Mouse (Mus musculus): Measurements from ENCODE around the gene Slc12a8. TPM values are rescaled to one million over a fixed set of nuclear protein-coding genes. Genes with fewer than 3 reads are reported as not detected.

The Slc12a8 gene
- polyA plus RNA-seq, 1 experiment: 54.9 TPM

DNA sequence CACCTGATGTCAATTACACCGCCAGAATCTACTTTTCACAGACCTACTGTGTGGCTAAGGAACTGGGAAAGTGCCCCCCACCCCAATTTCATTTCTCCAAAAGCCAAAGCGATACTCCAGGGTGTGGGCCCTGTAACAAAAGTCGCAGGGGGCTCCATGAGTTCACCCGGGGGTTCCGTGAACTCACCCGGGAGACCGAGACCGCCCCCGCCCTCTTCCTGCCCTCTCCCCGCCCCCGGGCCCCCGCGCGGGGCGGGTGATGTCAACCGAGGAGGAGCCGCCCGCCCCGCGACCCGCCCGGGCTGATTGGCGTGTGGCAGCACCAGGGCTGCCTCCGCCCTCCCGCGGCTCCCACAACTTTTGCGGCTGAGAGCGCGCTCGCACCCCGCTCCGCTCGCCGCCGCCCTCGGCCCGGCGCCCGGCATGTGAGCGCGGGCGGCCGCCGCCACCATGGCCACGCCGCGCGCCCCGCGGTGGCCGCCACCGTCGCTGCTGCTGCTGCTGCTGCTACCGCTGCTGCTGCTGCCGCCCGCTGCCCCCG, 167.1 kb downstream of the Slc12a8 start, which contains the start of gene Heg1:
Gene Heg1 (plus strand): TSS at position 209 of the 541 bp plus-strand sequence.
- no peak for DNase-seq (ENCODE audit: low read depth, low spot score)
- WGBS: 2% methylated on average over 46 of the region's 57 CpGs

- WGBS: 3% methylated on average over 46 of the region's 46 CpGs
- DNase-seq (ENCODE audit: low read depth, low spot score): no peak
Observed at GRCm38 (mm10) chr16:33684703-33685701, 167.9 kb downstream of the Slc12a8 start.

DNA sequence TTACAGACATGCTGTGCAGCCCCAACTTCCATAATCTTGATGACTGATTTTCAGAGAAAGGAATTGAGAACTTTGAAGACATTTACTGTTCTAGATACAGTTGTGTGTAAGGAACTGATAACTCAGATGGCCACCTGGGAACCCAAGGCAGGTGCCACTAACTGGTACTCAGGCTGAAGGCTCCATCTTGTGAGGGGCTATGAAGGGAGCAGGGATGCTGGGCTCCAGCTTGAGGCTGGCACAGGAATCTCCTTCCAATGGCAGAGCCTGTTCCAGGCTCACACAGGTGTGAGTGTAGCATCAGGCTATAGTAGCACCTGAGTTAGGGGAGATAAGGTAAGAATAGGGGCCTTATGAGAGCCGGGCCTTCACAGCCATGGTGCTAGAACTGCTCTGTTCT, 168.9 kb downstream of the Slc12a8 start:
- WGBS: 80% methylated on average over 1 of the region's 1 CpGs
- DNase-seq (ENCODE audit: low read depth, low spot score): no peak

- no peak for DNase-seq (ENCODE audit: low read depth, low spot score)
- 78% methylated on average over 3 of the region's 3 CpGs for WGBS
Observed at GRCm38 (mm10) chr16:33687724-33688123, 170.6 kb downstream of the Slc12a8 start.

GRCm38 (mm10) chr16:33690975-33691747, 174.0 kb downstream of the Slc12a8 start:
- 68% methylated on average over 6 of the region's 6 CpGs for WGBS
- DNase-seq (ENCODE audit: low read depth, low spot score): no peak

DNA sequence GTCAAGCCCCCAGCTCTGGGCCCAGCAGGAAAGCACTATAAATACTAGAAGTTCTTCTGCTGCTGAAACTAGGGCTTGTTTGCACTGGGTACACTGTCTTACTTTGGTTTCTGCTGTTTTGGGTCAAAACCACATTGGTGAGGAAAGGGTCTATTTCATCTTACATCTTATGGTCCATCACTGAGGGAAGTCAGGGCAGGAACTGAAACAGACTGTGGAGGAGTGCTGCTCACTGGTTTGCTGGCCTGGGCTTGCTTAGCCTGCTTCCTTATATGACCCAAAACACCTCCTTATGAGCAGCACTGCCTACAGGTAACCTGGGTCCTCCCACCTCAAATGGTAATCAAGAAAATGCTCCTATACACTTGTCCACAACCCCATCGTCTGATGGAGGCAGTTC, 176.4 kb downstream of the Slc12a8 start:
- 83% methylated on average over 1 of the region's 1 CpGs for WGBS
- DNase-seq (ENCODE audit: low read depth, low spot score): no peak

- no peak for DNase-seq (ENCODE audit: low read depth, low spot score)
- WGBS: 72% methylated on average over 13 of the region's 13 CpGs
Observed at GRCm38 (mm10) chr16:33696811-33697575, 179.9 kb downstream of the Slc12a8 start.

DNA sequence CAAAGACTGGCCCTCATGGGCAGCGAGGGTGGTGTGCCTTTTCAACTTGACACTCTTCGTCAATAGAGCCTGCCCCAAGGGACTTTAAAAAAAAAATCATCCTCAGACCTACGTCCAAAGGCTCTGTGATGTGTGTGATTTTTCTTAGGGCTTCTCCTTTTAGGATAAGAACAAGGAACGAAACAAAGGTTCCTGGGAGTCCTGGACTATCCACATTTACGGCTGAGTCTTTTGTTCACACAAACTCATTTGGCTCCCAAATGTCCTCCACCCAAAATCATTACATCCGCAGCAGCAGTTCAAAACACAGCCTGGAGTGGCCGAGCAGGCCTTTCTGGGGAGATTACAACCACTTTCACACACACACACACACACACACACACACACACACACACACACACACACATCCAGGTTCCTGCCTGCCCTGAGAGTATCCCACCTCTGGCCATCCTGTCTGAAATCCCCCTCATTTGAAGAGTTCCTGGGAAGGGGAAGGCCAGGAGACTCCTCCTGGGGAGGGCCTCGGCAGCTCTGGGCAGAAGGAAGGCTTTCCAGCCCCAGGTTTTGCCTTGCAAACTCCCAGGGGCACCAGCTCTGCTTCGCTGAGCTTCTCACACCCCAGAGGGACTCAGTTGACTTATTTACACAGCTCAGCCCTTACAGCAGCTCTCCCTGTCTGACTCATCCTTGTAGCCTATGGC, 180.6 kb downstream of the Slc12a8 start:
- DNase-seq (ENCODE audit: low read depth, low spot score): no peak
- WGBS: 56% methylated on average over 9 of the region's 9 CpGs

DNA sequence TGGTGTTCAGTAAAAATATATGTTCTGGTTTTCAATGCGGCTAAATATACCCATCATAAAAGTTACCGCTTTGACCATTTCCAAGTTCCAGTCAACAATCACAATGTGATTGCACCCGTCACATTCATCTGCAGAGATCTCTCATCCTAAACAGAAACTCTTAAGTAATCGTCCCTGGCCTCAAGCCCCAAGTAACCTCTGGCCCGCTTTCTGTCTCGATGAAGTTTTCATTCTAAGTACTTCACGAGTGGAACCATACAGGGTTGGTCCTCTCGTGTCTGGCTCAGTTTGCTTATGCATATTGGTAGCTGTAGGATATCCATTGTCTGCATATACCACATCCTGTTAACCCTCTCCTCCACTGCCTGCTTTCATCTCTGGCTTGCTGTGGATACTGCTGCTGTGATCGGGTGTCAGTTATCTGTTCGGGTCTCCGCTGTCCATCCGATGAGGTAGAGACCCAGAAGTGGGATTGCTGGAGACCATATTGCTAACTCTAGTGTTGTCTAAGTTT, 181.2 kb downstream of the Slc12a8 start:
- DNase-seq (ENCODE audit: low read depth, low spot score): no peak
- 32% methylated on average over 12 of the region's 12 CpGs for WGBS

GRCm38 (mm10) chr16:33700584-33700983, 183.5 kb downstream of the Slc12a8 start:
- 79% methylated on average over 5 of the region's 5 CpGs for WGBS
- no peak for DNase-seq (ENCODE audit: low read depth, low spot score)

DNA sequence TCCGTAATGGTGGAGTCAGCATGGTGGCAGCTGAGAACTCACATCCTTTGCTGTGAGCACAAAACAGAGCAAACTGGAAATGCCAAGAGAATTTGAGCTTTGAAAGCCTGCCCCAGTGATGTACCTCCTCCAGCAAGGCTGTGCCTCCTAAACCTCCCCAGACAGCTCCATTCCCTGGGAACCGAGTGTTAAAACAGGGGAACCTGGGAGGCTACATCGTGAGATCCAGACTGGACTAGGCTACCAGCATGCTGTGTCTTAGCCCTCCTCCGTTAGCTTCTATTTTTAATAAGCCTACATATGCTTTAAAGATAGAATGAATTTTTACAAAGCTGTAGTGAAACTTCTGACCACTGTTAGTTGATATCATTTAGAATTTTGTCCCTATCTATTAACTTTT, 184.7 kb downstream of the Slc12a8 start:
- no peak for DNase-seq (ENCODE audit: low read depth, low spot score)
- 95% methylated on average over 4 of the region's 4 CpGs for whole genome bisulfite sequencing

DNA sequence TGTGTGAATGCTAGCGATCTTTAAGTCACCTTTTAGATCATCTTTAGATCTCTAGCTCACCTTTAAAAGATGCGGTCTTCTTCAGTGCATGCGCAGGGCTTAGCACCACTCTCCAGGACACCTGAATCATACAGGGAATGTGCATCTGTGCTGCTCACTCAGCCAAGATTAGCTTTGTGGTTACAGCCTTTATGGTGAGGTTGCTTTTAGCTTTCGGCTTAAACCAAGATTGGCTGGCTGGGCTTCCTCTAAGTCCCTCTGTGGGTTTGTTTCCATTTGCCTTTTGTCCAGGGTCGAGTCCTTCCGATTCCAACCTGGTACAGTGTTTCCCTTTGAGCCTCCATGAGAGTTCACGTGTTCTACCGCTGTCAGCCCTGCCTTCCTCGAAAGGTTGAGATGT, 187.2 kb downstream of the Slc12a8 start:
- DNase-seq (ENCODE audit: low read depth, low spot score): no peak
- WGBS: 82% methylated on average over 9 of the region's 9 CpGs

- DNase-seq (ENCODE audit: low read depth, low spot score): no peak
- WGBS: 34% methylated on average over 6 of the region's 6 CpGs
Observed at GRCm38 (mm10) chr16:33705258-33705657, 188.1 kb downstream of the Slc12a8 start.

DNA sequence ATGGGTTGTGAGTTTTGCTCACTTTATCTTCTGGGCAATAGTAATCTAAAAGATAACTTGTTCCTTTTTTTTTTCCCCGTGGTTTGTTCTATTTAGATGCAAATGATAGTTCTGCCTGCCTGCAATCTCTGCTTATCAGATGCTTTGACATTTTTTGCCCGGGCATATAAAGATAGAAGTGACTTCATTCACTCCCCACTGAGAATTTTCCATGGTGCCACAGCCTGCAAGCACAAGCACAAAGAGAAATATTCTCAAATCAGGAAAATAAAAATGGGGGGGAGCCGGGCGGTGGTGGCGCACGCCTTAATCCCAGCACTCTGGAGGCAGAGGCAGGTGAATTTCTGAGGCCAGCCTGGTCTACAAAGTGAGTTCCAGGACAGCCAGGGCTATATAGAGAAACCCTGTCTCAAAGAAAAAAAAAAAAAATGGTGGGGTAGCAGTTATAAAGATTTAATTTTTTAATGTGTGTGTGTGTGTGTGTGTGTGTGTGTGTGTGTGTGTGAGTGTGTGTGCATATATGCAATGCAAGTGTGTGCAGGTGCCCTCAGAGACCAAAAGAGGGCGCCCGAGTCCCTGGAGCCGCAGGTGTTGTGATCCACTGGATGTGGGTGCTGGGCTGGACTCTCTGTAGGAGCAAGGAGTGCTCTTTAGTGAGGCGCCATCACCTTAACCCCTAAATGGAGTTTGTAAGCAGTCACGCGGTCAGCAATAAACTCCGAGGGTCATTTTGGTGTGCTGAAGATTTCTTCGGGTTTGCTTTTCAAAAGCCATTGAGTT, 189.2 kb downstream of the Slc12a8 start:
- WGBS: 94% methylated on average over 14 of the region's 14 CpGs
- DNase-seq (ENCODE audit: low read depth, low spot score): no peak

GRCm38 (mm10) chr16:33708031-33708430, 190.9 kb downstream of the Slc12a8 start:
- WGBS: 83% methylated on average over 10 of the region's 10 CpGs
- DNase-seq (ENCODE audit: low read depth, low spot score): no peak

DNA sequence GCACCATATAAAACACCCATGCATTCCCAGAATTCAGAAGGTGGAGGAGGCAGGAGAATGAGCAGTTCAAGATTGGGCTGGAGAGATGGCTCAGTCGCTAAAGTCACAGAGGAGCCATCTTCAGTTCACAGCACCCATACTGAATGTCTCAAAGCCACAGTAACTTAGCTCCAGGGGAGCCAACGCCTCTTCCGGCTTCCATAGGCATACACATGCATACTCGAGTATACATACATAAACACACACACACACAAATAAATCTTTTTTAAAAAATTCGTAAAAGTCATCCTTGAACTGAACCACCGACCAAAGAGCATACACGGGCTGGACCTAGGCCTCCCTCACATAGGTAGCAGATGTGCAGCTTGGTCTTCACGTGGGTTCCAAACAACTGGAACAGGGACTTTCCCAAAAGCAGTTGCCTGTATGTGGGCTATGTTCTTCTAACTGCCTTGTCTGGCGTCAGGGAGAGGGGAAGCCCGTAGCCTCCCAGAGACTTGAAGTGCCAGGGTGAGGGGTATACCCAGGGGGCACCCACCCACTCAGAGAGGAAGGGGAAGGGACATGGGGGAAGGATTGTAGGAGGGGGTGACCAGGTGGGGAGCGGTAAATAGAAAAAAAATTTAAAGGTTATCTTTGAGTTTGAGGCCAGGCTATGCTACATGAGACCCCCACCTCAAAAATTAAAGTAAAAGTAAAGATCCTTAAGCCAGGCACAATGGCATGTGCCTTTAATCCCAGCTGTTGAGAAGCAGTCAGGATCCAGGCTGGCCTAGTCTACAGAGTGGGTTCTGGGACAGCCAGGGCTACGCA, 191.7 kb downstream of the Slc12a8 start:
- 86% methylated on average over 12 of the region's 12 CpGs for WGBS
- DNase-seq (ENCODE audit: low read depth, low spot score): no peak
